Comparison of ENCODE assay signal across 8 mouse cellular contexts in the genomic region with DNA sequence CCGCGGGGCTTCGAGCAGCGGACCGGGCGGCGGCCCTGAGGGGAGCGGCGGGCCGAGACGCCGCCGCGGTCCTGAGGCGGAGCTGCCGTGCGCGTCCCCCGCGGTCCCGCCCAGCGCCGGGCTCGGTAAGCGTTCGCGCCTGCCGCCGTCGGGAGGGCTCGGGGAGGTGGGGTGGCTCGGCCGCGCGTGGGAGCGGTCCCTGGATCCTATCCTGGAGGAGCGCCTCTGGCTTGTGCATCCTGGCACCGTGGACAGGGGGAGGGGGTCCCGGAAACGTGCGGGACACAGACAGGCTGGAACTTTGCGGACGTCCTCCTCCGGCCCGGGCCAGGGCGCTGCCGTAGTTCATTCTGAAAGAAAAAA. TPM values are rescaled to one million over a fixed set of nuclear protein-coding genes. Genes with fewer than 3 reads are reported as not detected.
DNase-seq lines count a peak whose midpoint lies in the region; ATAC-seq and TF ChIP-seq lines count a peak whose summit lies in the region.

No protein-coding gene starts in this region.

- no peaks in the 10 kb centered on the region; the same call in 1 of the 2 replicates for H3K36me3 ChIP-seq in hindbrain, embryonic 14.5 days (replicated peaks; ENCODE audit: control insufficient read depth, insufficient read depth)

- H3K4me2 ChIP-seq in hindbrain, embryonic 14.5 days (replicated peaks) = peak overlapping the region; percentile 86

- peak overlapping the region; percentile 93 for H3K4me3 ChIP-seq in hindbrain, embryonic 14.5 days (replicated peaks; ENCODE audit: low read length)
- H3K4me3 ChIP-seq in left cerebral cortex, adult 2 months = peak overlapping the region; percentile 84

- TF ChIP-seq CTCF in left cerebral cortex, adult 2 months (IDR thresholded peaks at IDR 0.05) = no peak

- peak overlapping the region; percentile 96 for H3K9ac ChIP-seq in hindbrain, embryonic 14.5 days

- DNase-seq in Muller cell, postnatal 12 days (ENCODE audit: inconsistent ontology term) = peak; percentile 86
- DNase-seq in hindbrain, embryonic 14.5 days (ENCODE audit: low spot score) = no peak
- DNase-seq in left cerebral cortex, adult 2 months (ENCODE audit: extremely low spot score in 1 of 2, low spot score in 2 of 2) = peak; percentile 75 to 81
- DNase-seq in lung, postnatal 14 days = peak; percentile 67
- DNase-seq in right cerebral cortex, adult 2 months (ENCODE audit: low spot score in 2 of 2) = peak; percentile 74
- DNase-seq in B cell, adult 2 months = no peak

- H3K9me3 ChIP-seq in hindbrain, embryonic 14.5 days (ENCODE audit: control insufficient read depth, low read length) = no peaks in the 10 kb centered on the region

- intact Hi-C loops in left cerebral cortex, adult 2 months (cut with DNase I) = loop anchor here (2.0 to 5.0 kb wide), 2 partner anchors 40 to 67 kb away; no protein-coding TSS in a partner anchor

- peak; percentile 80 for ATAC-seq in cerebellum, adult (ENCODE audit: insufficient number of reproducible peaks, low FRiP score, low TSS enrichment)
- peak; percentile 71 for ATAC-seq in frontal cortex, adult (ENCODE audit: low TSS enrichment)
- ATAC-seq in hindbrain, embryonic 14.5 days (ENCODE audit: low FRiP score) = peak; percentile 87

- H3K27me3 ChIP-seq in hindbrain, embryonic 14.5 days (ENCODE audit: control insufficient read depth, insufficient read depth, low read length) = peaks cover 6% of the 10 kb centered on the region; the same call in 1 of the 2 replicates

- H3K4me1 ChIP-seq in hindbrain, embryonic 14.5 days (replicated peaks; ENCODE audit: control insufficient read depth, insufficient read depth, low read length) = peaks cover 36% of the 10 kb centered on the region

- WGBS in hindbrain, embryonic 14.5 days = under 1% methylated on average over 39 of the region's 47 CpGs

- peak overlapping the region; percentile 90 for H3K27ac ChIP-seq in hindbrain, embryonic 14.5 days
- H3K27ac ChIP-seq in left cerebral cortex, adult 2 months = peak overlapping the region; percentile 91

RNA-seq across cellular contexts. Expression of gene Ptpra, which starts 0.3 kb away (rescaled TPM):
- 158 and 171 TPM in 2 replicates for polyA plus RNA-seq in hindbrain, embryonic 14.5 days (2014; fragmentation: Nextera tagmentation; extraction: Ambion mirVana)
- total RNA-seq in left cerebral cortex, adult 2 months (2021) = 100 to 1,000 TPM; 221 to 237 TPM

RNA-seq across cellular contexts. Expression of gene Pced1a, which starts 25.9 kb away (rescaled TPM):
- 9.0 and 11.3 TPM in 2 replicates for polyA plus RNA-seq in hindbrain, embryonic 14.5 days (2014; fragmentation: Nextera tagmentation; extraction: Ambion mirVana)
- 10 to 100 TPM; 23.1 to 27.9 TPM for total RNA-seq in left cerebral cortex, adult 2 months (2021)

RNA-seq across cellular contexts. Expression of gene Vps16, which starts 26.3 kb away (rescaled TPM):
- 75.9 and 91.3 TPM in 2 replicates for polyA plus RNA-seq in hindbrain, embryonic 14.5 days (2014; fragmentation: Nextera tagmentation; extraction: Ambion mirVana)
- 10 to 100 TPM; 78.3 to 99.1 TPM for total RNA-seq in left cerebral cortex, adult 2 months (2021)

RNA-seq across cellular contexts. Expression of gene Tmem239, which starts 44.1 kb away (rescaled TPM):
- not detected in 2 replicates for polyA plus RNA-seq in hindbrain, embryonic 14.5 days (2014; fragmentation: Nextera tagmentation; extraction: Ambion mirVana)
- total RNA-seq in left cerebral cortex, adult 2 months (2021) = not detected

RNA-seq across cellular contexts. Expression of gene 1700020A23Rik, which starts 45.4 kb away (rescaled TPM):
- 0.72 TPM in 1 of 2 replicates, not detected in the other for polyA plus RNA-seq in hindbrain, embryonic 14.5 days (2014; fragmentation: Nextera tagmentation; extraction: Ambion mirVana)
- total RNA-seq in left cerebral cortex, adult 2 months (2021) = not detected

Comparison
In these comparisons a context has a peak if more than half of its experiments do, and no peak if none do; other contexts are left out.
1. DNase-seq: peak in Muller cell, postnatal 12 days (single experiment), left cerebral cortex, adult 2 months (2 of 2), lung, postnatal 14 days (single experiment) and right cerebral cortex, adult 2 months (2 of 2); none in hindbrain, embryonic 14.5 days (single experiment) and B cell, adult 2 months (0 of 2).
2. Peak in every context shown above with its lines, with median percentiles within 50 percentile points of each other: ATAC-seq.